Mouse (Mus musculus) erythroblast, embryonic 14.5 days (primary cell): ENCODE results near the gene Sox6. TPM values are rescaled to one million over a fixed set of nuclear protein-coding genes. Genes with fewer than 3 reads are reported as not detected.

Experiments
- H3K27me3 ChIP-seq: 2 replicates; pipeline ENCODE4 v1.6.1; 2012; ENCODE audit warnings: inconsistent platforms; ENCODE audit not compliant: control insufficient read depth
- H3K36me3 ChIP-seq: 2 replicates; pipeline ENCODE4 v1.6.1; 2012; ENCODE audit warnings: mild to moderate bottlenecking, inconsistent platforms; ENCODE audit not compliant: control insufficient read depth
- H3K4me1 ChIP-seq: 2 replicates; pipeline ENCODE4 v1.6.1; 2012; ENCODE audit warnings: inconsistent platforms; ENCODE audit not compliant: control insufficient read depth
- H3K4me3 ChIP-seq: replicated peaks from 2 replicates; pipeline ENCODE3; 2012; ENCODE audit warnings: moderate library complexity, mild to moderate bottlenecking, inconsistent platforms
- H3K9me3 ChIP-seq: 2 replicates; pipeline ENCODE4 v1.6.1; 2012; ENCODE audit warnings: low read length, inconsistent platforms, mixed read lengths; ENCODE audit not compliant: control insufficient read depth
- GATA1 ChIP-seq: IDR thresholded peaks from 2 replicates; pipeline ENCODE4 v1.6.1; 2012; ENCODE audit warnings: low read length, inconsistent platforms, mixed read lengths
- TAL1 ChIP-seq: IDR thresholded peaks from 3 replicates; pipeline ENCODE4 v1.6.1; 2012; ENCODE audit warnings: low read length, inconsistent platforms, mixed read lengths
- polyA plus RNA-seq: library from polyadenylated mRNA; stranded (reverse); fragments of >175 nt; gene quantifications from 2 replicates; pipeline ENCODE4 v1.2.3, GENCODE M21; 2012

The Sox6 gene
- polyA plus RNA-seq, 1 experiment = 3.7 TPM

DNA sequence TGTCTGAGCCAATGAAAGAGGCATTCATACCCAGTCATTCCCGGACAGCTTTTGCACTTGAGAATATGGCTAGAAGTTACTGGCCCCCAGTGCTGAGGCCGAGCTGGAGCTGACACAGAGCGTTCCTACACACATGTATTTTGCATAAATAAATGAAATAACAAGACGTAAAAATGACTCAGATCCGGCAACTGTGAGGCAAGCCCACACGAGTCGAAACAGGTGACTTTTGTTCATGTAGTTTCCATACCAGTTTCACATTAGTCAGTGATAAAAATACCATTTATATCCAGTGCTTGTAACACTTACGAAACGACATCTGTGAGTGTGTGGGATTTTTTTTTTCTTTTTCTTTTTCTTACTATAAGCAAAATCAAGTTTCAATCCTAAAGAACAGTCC is 564.5 kb downstream of the Sox6 start:
- Histone ChIP-seq H3K4me3 (no peak overlapping the region), H3K4me1 (no peaks in the 10 kb centered on the region), H3K9me3 (no peaks in the 10 kb centered on the region), H3K27me3 (no peaks in the 10 kb centered on the region), H3K36me3 (peaks cover 80% of the 10 kb centered on the region)
- TF ChIP-seq TAL1 (no peak), GATA1 (no peak)

DNA sequence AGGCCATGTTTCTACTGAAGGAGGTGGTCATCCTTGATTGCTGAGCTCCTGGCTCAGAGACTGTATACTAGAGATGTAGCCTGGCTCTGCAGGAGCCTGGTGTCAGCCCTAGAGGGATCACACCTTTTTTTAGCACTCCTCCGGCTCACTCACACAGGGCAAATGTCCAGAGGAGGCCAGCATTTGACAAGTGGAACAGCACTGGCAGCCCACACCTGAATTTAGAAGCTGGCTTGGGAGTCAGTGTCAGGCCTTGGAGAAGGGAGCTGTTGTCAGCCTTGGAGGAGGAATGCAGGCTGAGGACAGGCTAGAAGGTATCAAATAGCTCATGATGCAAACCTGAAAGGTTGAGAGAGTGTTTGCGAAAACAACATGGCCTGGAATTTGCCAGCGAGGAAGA is 565.7 kb downstream of the Sox6 start:
- Histone ChIP-seq H3K9me3 (no peaks in the 10 kb centered on the region), H3K36me3 (peaks cover 73% of the 10 kb centered on the region), H3K27me3 (no peaks in the 10 kb centered on the region), H3K4me1 (no peaks in the 10 kb centered on the region), H3K4me3 (no peak overlapping the region)
- TF ChIP-seq GATA1 (no peak), TAL1 (no peak)

DNA sequence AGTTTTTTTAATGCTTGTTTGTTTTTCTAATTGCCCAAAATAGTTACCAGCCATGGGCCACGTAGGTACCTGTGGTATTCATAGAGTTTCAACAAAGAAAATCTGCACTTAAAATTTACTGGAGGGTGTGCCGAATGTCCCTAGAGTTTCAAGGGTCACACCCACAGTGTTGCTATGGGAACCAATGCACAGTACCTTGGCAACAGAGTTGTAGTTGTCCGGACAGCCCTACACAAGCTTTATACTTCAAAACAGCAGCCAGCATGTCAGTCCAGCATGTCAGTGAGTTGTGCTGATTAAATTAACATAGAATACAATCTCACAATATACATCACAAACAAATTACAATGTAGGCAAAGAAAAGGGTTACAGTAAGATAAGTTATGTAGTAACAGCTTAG is 567.1 kb downstream of the Sox6 start:
- Histone ChIP-seq H3K27me3 (no peaks in the 10 kb centered on the region), H3K9me3 (no peaks in the 10 kb centered on the region), H3K4me3 (no peak overlapping the region), H3K36me3 (peaks cover 60% of the 10 kb centered on the region), H3K4me1 (no peaks in the 10 kb centered on the region)
- no peak for TF ChIP-seq TAL1
- no peak for TF ChIP-seq GATA1

DNA sequence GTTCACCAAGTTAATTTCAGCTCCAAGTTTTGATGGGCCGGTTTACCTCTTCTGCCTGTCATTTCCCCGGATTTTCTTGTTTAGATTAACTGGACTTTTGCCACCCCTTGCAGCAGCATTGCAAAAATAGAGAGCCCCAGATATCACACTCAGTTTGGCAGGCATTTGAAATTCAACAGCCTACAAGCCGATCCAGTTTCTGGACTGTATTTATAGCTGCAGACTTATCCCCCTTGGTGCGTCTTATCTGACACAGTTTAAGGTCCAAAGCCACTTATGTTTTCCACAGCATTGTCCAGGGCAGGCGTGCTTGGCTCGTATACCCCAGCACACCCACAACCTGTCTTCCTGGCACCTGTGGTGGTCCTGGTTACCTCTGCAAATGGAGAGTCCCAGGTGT is 571.8 kb downstream of the Sox6 start:
- no peak for TF ChIP-seq TAL1
- no peak for TF ChIP-seq GATA1

DNA sequence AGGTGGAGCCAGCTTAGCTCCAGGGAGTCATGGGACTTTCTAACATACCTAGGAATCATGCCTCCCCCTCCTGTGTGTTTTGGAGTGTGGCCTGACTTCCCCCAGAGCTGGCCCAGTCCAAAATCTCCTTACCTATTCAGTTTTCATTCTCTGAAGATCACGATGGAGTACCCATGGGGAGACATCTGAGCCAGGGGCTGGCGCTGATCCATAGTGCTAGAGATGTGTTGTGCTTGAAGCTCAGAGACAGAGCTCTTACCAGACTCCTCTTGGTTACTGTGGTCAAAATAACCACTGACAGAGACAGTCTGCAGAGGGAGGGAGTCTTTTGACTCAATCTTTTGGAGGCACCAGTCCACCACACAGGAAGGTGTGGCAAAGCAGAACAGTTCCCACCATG is 575.2 kb downstream of the Sox6 start:
- Histone ChIP-seq H3K4me3 (no peak overlapping the region), H3K4me1 (no peaks in the 10 kb centered on the region), H3K27me3 (no peaks in the 10 kb centered on the region), H3K9me3 (peaks cover 6% of the 10 kb centered on the region), H3K36me3 (peaks cover 3% of the 10 kb centered on the region; the same call in 1 of the 2 replicates)
- TF ChIP-seq GATA1 = no peak
- TF ChIP-seq TAL1 = no peak

More for the DNA sequence above, 571.8 kb downstream of the Sox6 start:
- Histone ChIP-seq H3K9me3 (peaks cover 6% of the 10 kb centered on the region), H3K4me3 (no peak overlapping the region), H3K4me1 (no peaks in the 10 kb centered on the region), H3K27me3 (no peaks in the 10 kb centered on the region), H3K36me3 (peaks cover 17% of the 10 kb centered on the region)

DNA sequence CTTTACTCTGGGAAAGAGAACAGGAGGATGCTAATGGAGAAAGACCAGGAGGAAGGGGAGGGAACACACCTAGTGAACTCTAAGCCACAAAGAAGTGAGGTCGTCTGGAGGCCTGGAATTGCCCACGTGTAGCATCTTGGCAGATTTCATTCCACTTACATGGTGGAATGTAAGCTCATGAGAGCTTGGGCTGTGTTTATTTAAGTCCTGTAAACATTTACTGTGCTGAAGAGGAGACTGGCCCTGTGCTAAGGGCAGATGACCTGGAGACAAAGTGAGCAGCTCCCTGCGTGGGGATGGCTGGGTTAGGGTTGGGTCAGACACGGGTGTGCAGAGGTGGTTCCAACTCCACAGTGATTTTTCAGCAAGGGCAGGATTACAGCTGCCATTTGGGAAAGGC is 576.3 kb downstream of the Sox6 start:
- no peaks in the 10 kb centered on the region for H3K27me3 ChIP-seq
- H3K9me3 ChIP-seq = peaks cover 6% of the 10 kb centered on the region
- H3K36me3 ChIP-seq = peaks cover 3% of the 10 kb centered on the region; the same call in 1 of the 2 replicates
- H3K4me3 ChIP-seq = no peak overlapping the region
- H3K4me1 ChIP-seq = no peaks in the 10 kb centered on the region
- TF ChIP-seq TAL1 (no peak), GATA1 (no peak)

DNA sequence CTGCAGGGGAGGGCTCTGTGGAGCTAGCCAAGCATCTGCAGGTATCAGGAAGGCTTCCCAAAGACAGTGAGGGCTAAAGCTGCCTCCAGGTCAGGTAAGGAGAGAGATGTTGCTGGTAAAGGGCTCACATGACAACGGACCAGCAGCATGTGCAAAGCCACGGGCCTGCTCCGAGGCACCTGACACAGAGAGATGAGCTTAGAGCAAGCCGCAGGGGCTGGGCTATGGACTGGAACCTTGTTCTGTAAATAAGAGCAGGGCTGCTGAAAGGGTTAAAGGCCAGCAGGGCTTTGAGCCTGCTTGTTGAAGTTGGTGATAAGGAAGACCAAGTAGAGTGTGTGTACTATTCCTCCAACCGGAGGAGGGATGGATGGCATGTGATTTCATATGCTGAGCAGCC is 583.6 kb downstream of the Sox6 start:
- Histone ChIP-seq H3K27me3 (no peaks in the 10 kb centered on the region), H3K36me3 (no peaks in the 10 kb centered on the region), H3K4me1 (no peaks in the 10 kb centered on the region), H3K4me3 (no peak overlapping the region), H3K9me3 (no peaks in the 10 kb centered on the region)
- TF ChIP-seq GATA1 (no peak), TAL1 (no peak)

DNA sequence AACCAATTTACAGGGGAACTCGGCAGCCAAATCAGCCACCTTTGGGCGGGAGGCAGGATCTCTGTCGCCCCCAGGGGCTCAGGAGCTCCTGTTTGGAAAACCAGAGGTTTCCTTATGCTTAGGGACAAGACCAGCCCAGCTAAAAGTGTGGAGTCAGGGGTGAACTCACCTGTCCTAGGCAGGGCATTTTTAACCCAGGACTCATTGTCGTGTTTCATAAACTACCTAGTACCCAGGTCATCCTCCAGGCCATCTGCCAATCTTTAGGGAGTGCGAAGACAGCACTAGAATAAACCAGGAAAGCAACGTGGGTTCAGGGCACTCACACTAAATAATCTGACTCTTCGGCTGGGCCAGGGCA is 584.9 kb downstream of the Sox6 start:
- no peak for TF ChIP-seq GATA1
- Histone ChIP-seq H3K9me3 (no peaks in the 10 kb centered on the region), H3K36me3 (no peaks in the 10 kb centered on the region), H3K27me3 (no peaks in the 10 kb centered on the region), H3K4me1 (no peaks in the 10 kb centered on the region), H3K4me3 (no peak overlapping the region)

DNA sequence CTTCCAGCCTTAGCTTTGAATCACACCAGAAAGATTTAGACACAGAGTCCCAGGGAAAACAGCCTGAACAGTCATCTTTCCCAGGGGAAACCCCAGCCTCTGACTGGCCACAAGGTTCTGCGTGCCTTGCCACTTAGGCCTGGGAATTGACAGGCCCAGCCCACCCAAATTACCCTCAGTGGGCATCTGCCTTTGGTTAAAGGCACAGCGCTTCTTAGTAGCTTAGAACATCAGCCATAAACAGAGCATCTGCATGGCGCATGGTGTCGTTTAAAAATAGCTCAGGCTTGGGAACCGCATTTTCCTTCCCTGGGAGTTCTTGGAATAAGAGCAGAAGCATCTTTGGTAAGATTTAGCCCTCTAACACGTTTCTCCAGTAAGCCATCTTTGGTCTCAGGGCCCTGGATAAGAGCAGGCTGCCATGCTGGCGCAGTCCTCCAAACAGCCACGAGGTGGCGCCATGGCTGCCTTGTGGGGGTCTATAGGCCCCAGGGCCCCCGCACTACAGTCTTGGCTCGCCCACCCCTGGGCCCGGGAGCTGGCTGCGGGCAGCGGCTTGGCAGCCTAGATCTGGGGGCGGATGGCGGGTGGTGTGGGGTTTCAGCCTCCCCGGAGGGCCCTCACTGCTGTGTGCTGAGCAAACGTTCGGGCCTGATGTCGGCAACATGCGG is 585.4 kb downstream of the Sox6 start:
- no peaks in the 10 kb centered on the region for H3K4me1 ChIP-seq
- TF ChIP-seq GATA1 (no peak), TAL1 (no peak)
- no peaks in the 10 kb centered on the region for H3K27me3 ChIP-seq
- H3K4me3 ChIP-seq = no peak overlapping the region
- H3K9me3 ChIP-seq = no peaks in the 10 kb centered on the region
- H3K36me3 ChIP-seq = no peaks in the 10 kb centered on the region
